Mouse (Mus musculus): ENCODE results near the gene Krtap28-10.
"Not testable (repeated sequence)": the region's sequence is repeated elsewhere in the genome, so short reads cannot be mapped to it uniquely, and the experiment has no call there.

DNA sequence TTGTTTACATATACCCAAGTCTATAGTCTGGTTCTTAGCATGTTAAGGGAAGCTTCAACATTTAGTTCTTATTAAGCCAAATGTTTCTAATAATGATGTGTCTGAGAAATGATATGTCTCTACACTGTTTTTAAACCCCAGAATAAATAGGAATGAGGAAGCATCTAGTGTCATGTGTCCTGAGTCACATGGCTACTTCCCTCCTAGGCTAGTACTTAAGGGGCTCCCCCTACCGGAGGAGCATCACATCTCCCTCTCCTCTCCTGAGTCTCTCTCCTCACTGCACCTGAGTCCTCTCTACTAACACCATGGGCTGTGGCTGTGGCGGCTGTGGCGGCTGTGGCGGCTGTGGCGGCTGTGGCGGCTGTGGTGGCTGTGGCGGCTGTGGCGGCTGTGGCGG is 42.0 kb downstream of the Krtap28-10 start, which contains the start of gene Gm47959:
- not testable (repeated sequence) for TF ChIP-seq CTCF (IDR thresholded peaks at IDR 0.05; ENCODE audit: extremely low read depth, insufficient read length, insufficient replicate concordance, low read depth, low read length); POLR2A (IDR thresholded peaks at IDR 0.05; ENCODE audit: low read depth, low read length)
